Mouse (Mus musculus) CD8-positive naive resting alpha-beta T cell, adult 57 days (primary cell): ENCODE results near the gene Olfr1224-ps1. TPM values are rescaled to one million over a fixed set of nuclear protein-coding genes. Genes with fewer than 3 reads are reported as not detected.

Source experiments
- total RNA-seq: library from RNA; stranded (reverse); gene quantifications from one replicate; pipeline ENCODE4 v1.2.4, GENCODE M21; 2023

Gene Olfr1224-ps1
- not detected for total RNA-seq

DNA sequence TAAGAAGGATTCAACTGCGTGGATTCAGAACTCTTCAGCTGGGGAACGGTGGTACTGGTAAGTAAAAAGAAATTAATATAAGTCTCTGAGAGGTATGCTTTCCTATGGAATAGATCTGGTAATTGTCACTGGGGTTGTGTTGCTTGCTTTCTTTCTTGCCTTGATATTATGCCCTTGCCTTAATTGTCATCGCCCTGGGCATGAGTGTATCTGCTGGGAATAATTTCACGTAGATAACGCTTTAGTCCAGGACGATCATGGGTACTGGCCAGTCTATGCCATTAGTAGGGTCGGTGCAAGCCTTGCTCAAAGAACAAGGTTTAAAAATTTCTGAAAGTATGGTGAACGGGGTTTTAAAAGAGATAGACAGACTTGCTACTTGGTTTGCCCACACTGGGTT lies at the start of gene Olfr1224-ps1:
Gene Olfr1224-ps1 (minus strand): TSS at position 101 of the 400 bp plus-strand sequence.

GRCm38 (mm10) chr2:89199948-89200347 lies 36.1 kb upstream of the Olfr1224-ps1 start, which contains the start of gene Olfr1226:
Olfr1226 (minus strand) TSS chr2:89200048.

GRCm38 (mm10) chr2:89174569-89174968 lies 10.7 kb upstream of the Olfr1224-ps1 start, which contains the start of gene Olfr1225:
Olfr1225 (minus strand) TSS chr2:89174669.

DNA sequence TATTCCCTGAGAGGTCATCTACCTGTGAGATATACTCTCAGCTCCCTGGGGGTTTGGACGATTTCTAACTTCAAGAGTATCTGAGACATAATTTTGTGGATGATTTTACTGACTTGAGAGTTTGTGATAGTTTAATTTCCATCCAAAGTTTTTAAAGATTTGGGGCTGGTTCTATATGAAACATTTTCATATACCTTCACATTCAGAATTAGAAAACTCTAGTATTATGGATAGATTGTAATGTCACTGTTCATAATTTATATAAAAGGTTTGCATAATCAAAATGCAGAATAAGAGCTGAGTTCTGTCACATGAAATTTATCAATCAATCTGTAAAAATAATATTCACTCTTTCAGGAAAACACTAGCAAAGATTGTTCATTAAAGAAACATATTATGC lies 12.4 kb downstream of the Olfr1224-ps1 start, which contains the start of gene Olfr1223:
Gene Olfr1223 (minus strand): TSS at position 101 of the 400 bp plus-strand sequence.

GRCm38 (mm10) chr2:89132954-89133353 lies 30.9 kb downstream of the Olfr1224-ps1 start, which contains the start of gene Olfr1222:
Olfr1222 (minus strand) TSS chr2:89133054.

DNA sequence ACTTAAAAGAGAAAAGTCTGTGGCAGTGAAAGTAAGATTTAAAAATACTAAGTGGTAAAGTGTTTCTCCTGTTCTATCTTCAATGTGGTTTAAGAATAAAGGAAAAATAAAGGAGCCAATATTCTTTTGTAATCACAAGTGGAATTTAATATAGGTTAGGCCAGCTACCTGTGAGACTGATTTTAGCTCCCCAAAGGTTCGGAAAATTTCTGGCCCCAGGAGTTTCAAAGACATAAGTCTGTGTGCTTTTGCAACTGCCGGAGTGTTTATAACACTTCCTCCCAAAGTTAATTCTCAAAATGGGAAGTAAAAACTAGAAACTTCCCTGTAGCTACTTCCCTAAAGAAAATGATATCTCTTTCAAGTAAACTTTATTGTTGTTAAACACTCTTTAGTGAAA lies 46.7 kb downstream of the Olfr1224-ps1 start, which contains the start of gene Olfr1221:
Gene Olfr1221 (minus strand): TSS at position 101 of the 400 bp plus-strand sequence.

GRCm38 (mm10) chr2:89106735-89107134 lies 57.2 kb downstream of the Olfr1224-ps1 start, which contains the start of gene Olfr1220:
Olfr1220 (minus strand) TSS chr2:89106835.

Other genes starting within 250 kb of the Olfr1224-ps1 start
- gene Olfr1209, start 248.9 kb downstream of the Olfr1224-ps1 start, total RNA-seq, result not detected
- gene Olfr1211, start 226.0 kb downstream of the Olfr1224-ps1 start, total RNA-seq, result not detected
- gene Olfr1212, start 210.1 kb downstream of the Olfr1224-ps1 start, total RNA-seq, result not detected
- gene Gm13762, start 183.8 kb downstream of the Olfr1224-ps1 start, total RNA-seq, result not detected
- not detected for gene Olfr1214, start 171.4 kb downstream of the Olfr1224-ps1 start, total RNA-seq
- not detected for gene Olfr1215, start 157.1 kb downstream of the Olfr1224-ps1 start, total RNA-seq
- gene Olfr1216, start 145.8 kb downstream of the Olfr1224-ps1 start, total RNA-seq, result not detected
- not detected for gene Olfr1217, start 132.0 kb downstream of the Olfr1224-ps1 start, total RNA-seq
- not detected for gene Olfr1218, start 102.9 kb downstream of the Olfr1224-ps1 start, total RNA-seq
- gene Olfr1219, start 80.6 kb downstream of the Olfr1224-ps1 start, total RNA-seq, result not detected
- gene Olfr1220, start 57.3 kb downstream of the Olfr1224-ps1 start, total RNA-seq, result not detected
- not detected for gene Olfr1221, start 46.8 kb downstream of the Olfr1224-ps1 start, total RNA-seq
- not detected for gene Olfr1222, start 31.0 kb downstream of the Olfr1224-ps1 start, total RNA-seq
- gene Olfr1223, start 12.5 kb downstream of the Olfr1224-ps1 start, total RNA-seq, result not detected
- not detected for gene Olfr1225, start 10.6 kb upstream of the Olfr1224-ps1 start, total RNA-seq
- gene Olfr1226, start 36.0 kb upstream of the Olfr1224-ps1 start, total RNA-seq, result not detected
- gene Olfr1228, start 90.0 kb upstream of the Olfr1224-ps1 start, total RNA-seq, result not detected
- gene Olfr1229, start 123.9 kb upstream of the Olfr1224-ps1 start, total RNA-seq, result not detected
- not detected for gene Olfr1230, start 133.2 kb upstream of the Olfr1224-ps1 start, total RNA-seq
- not detected for gene Olfr1231, start 143.0 kb upstream of the Olfr1224-ps1 start, total RNA-seq
- not detected for gene Olfr1232, start 165.6 kb upstream of the Olfr1224-ps1 start, total RNA-seq
- not detected for gene Olfr1233, start 178.3 kb upstream of the Olfr1224-ps1 start, total RNA-seq
- gene Olfr1234, start 200.8 kb upstream of the Olfr1224-ps1 start, total RNA-seq, result not detected
- gene Olfr1238, start 245.6 kb upstream of the Olfr1224-ps1 start, total RNA-seq, result not detected